Mouse (Mus musculus) hindbrain, embryonic 11.5 days (tissue): ENCODE measurements around the gene M1ap. TPM values are rescaled to one million over a fixed set of nuclear protein-coding genes. Genes with fewer than 3 reads are reported as not detected.

Experiments used
- ATAC-seq: fragments of 200-750 bp; cut with Nextera tagmentation; 2 replicates; pipeline ENCODE4 v1.8.0; 2017; ENCODE audit warnings: mild to moderate bottlenecking, moderate TSS enrichment, moderate library complexity; ENCODE audit not compliant: low FRiP score
- DNase-seq: peaks from one replicate; pipeline ENCODE4 v3.0.0-alpha.2; 2015; ENCODE audit warnings: low spot score
- H3K27ac ChIP-seq: fragments of 300-500 bp; sonication (generic); 2 replicates; pipeline ENCODE4 v1.5.1; 2014; ENCODE audit warnings: mild to moderate bottlenecking, low read depth, low read length
- H3K27me3 ChIP-seq: fragments of 300-500 bp; sonication (generic); 2 replicates; pipeline ENCODE4 v1.6.1; 2014; ENCODE audit warnings: mild to moderate bottlenecking, low read length, moderate library complexity, mixed read lengths; ENCODE audit not compliant: control insufficient read depth, insufficient read depth
- H3K36me3 ChIP-seq: fragments of 300-500 bp; sonication (generic); 2 replicates; pipeline ENCODE4 v1.6.1; 2014; ENCODE audit warnings: mild to moderate bottlenecking, low read length, moderate library complexity, mixed read lengths; ENCODE audit not compliant: control insufficient read depth, insufficient read depth
- H3K4me1 ChIP-seq: fragments of 300-500 bp; sonication (generic); replicated peaks from 2 replicates; pipeline ENCODE4 v1.6.1; 2014; ENCODE audit warnings: low read length, mixed read lengths; ENCODE audit not compliant: control insufficient read depth, insufficient read depth
- H3K4me2 ChIP-seq: fragments of 300-500 bp; sonication (generic); replicated peaks from 2 replicates; pipeline ENCODE4 v1.6.1; 2014; ENCODE audit warnings: mild to moderate bottlenecking, low read depth, low read length
- H3K4me3 ChIP-seq: fragments of 300-500 bp; sonication (generic); 2 replicates; pipeline ENCODE4 v1.5.1; 2014; ENCODE audit warnings: low read depth, low read length
- H3K9ac ChIP-seq: fragments of 300-500 bp; sonication (generic); 2 replicates; pipeline ENCODE4 v1.6.1; 2014; ENCODE audit warnings: low read depth, low read length
- H3K9me3 ChIP-seq: fragments of 300-500 bp; sonication (generic); 2 replicates; pipeline ENCODE4 v1.6.1; 2016; ENCODE audit warnings: low read length; ENCODE audit not compliant: control insufficient read depth
- WGBS: fragments of 180-500 bp; shearing (Covaris S2); extraction: QIAGEN DNeasy Blood & Tissue Kit; methylation state at CpG from one replicate; pipeline ENCODE4 v1.1.7; 2014; 5-methylcytosine and 5-hydroxymethylcytosine counted together
- polyA plus RNA-seq: library from polyadenylated mRNA; unstranded; fragments of >200 nt; fragmentation: Nextera tagmentation; extraction: Ambion mirVana; gene quantifications from 2 replicates; pipeline ENCODE4 v1.2.1, GENCODE M21; 2014

Gene M1ap
- polyA plus RNA-seq, 1 experiment from 2014 or later = not detected

GRCm38 (mm10) chr6:83020121-83020520, 73.4 kb downstream of the M1ap start:
- H3K36me3 ChIP-seq = no peaks in the 10 kb centered on the region
- H3K4me1 ChIP-seq = no peaks in the 10 kb centered on the region
- H3K27ac ChIP-seq = no peak overlapping the region
- no peak overlapping the region for H3K4me2 ChIP-seq
- WGBS = 93% methylated on average over 6 of the region's 6 CpGs
- no peaks in the 10 kb centered on the region for H3K27me3 ChIP-seq
- DNase-seq (no peak), ATAC-seq (no peak)
- no peak overlapping the region for H3K9ac ChIP-seq
- H3K4me3 ChIP-seq = no peak overlapping the region
- H3K9me3 ChIP-seq = no peaks in the 10 kb centered on the region

- ATAC-seq = no peak
- no peak overlapping the region for H3K4me3 ChIP-seq
- H3K27ac ChIP-seq = no peak overlapping the region
- H3K4me2 ChIP-seq = no peak overlapping the region
- no peaks in the 10 kb centered on the region for H3K36me3 ChIP-seq
- H3K9ac ChIP-seq = no peak overlapping the region
- no peaks in the 10 kb centered on the region for H3K27me3 ChIP-seq
- no peaks in the 10 kb centered on the region for H3K4me1 ChIP-seq
- H3K9me3 ChIP-seq = no peaks in the 10 kb centered on the region
- 85% methylated on average over 4 of the region's 4 CpGs for WGBS
- DNase-seq = no peak
These were observed 74.3 kb downstream of the M1ap start for GRCm38 (mm10) chr6:83020836-83021593.

- H3K27me3 ChIP-seq = no peaks in the 10 kb centered on the region
- no peak for ATAC-seq
- no peaks in the 10 kb centered on the region for H3K36me3 ChIP-seq
- 88% methylated on average over 9 of the region's 9 CpGs for WGBS
- H3K9ac ChIP-seq = no peak overlapping the region
- H3K27ac ChIP-seq = no peak overlapping the region
- no peak for DNase-seq
- no peaks in the 10 kb centered on the region for H3K9me3 ChIP-seq
- no peak overlapping the region for H3K4me3 ChIP-seq
- H3K4me1 ChIP-seq = no peaks in the 10 kb centered on the region
- no peak overlapping the region for H3K4me2 ChIP-seq
These were observed 76.3 kb downstream of the M1ap start for GRCm38 (mm10) chr6:83023008-83023407.

GRCm38 (mm10) chr6:83023786-83024185, 77.1 kb downstream of the M1ap start:
- Histone ChIP-seq H3K4me2 (no peak overlapping the region), H3K4me3 (no peak overlapping the region), H3K36me3 (no peaks in the 10 kb centered on the region), H3K9ac (no peak overlapping the region), H3K9me3 (no peaks in the 10 kb centered on the region), H3K27me3 (no peaks in the 10 kb centered on the region), H3K4me1 (no peaks in the 10 kb centered on the region), H3K27ac (no peak overlapping the region)
- 97% methylated on average over 2 of the region's 2 CpGs for WGBS
- ATAC-seq = no peak
- no peak for DNase-seq

DNA sequence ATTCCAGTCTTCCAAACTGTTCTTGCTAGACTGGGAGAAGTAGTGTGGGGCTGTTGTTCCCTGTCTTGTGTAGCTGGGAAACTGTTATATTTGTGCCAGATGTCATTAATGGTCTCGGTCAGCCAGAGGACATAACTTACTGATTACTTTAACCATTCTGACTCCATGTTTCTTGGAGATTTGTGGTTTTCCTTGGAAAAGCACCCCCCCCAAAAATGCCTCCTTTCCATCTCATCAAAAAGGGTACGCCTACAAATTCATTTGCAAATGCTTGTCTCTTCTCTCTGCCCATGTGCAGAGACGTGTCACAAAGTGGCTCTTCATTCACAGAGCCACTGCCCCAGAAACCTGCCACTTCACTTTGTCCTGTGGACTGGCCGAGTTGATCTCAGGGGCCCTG, 77.7 kb downstream of the M1ap start:
- Histone ChIP-seq H3K9me3 (no peaks in the 10 kb centered on the region), H3K4me1 (no peaks in the 10 kb centered on the region), H3K4me3 (no peak overlapping the region), H3K4me2 (no peak overlapping the region), H3K27me3 (0 out of 2 replicates have a peak, but pooled peaks cover 3% of the 10 kb centered on the region), H3K27ac (no peak overlapping the region), H3K9ac (no peak overlapping the region), H3K36me3 (no peaks in the 10 kb centered on the region)
- 67% methylated on average over 4 of the region's 4 CpGs for WGBS
- ATAC-seq = no peak
- no peak for DNase-seq

DNA sequence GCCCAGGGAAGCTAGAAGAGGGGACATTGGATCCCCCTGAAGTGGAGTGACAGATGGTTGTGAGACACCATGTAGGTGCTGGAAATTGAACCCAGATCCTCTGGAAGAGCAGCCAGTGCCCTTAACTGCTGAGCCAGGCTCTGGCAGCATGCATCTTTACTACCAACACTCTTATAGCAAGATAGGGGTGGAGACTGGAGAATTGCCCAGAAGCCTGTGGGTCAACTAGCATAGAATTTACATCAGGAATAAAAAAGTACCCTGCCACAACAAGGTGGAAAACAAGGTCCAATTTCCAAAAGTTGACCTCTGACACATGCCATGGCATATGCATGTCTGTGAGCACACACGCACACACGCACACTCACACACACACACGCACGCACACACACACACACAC, 78.5 kb downstream of the M1ap start:
- H3K4me2 ChIP-seq = no peak overlapping the region
- no peak overlapping the region for H3K4me3 ChIP-seq
- peaks cover 6% of the 10 kb centered on the region for H3K27me3 ChIP-seq
- no peaks in the 10 kb centered on the region for H3K4me1 ChIP-seq
- no peak overlapping the region for H3K9ac ChIP-seq
- ATAC-seq (no peak), DNase-seq (no peak)
- WGBS = 88% methylated on average over 2 of the region's 4 CpGs
- H3K36me3 ChIP-seq = no peaks in the 10 kb centered on the region
- H3K9me3 ChIP-seq = no peaks in the 10 kb centered on the region
- H3K27ac ChIP-seq = no peak overlapping the region

DNA sequence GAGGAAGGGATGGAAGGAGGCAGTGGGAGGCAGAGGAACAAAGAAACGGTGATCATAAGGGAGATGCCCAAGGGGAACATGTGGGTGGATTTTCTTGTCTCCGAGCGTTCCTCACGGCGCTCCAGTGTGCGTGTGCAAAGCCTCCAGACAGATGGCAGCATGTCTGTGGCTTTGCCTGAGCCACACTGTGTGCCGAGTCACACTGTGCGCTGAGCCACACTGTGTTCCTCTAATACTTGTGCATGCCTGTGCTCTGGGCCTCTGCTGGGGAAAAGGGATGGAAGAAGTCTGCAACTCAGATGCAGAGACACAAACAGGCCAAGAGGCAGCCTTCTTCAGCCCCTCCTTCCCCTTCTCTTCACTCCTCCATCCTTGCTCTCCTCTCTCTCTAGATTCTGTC, 80.6 kb downstream of the M1ap start:
- H3K4me3 ChIP-seq = no peak overlapping the region
- no peak overlapping the region for H3K4me2 ChIP-seq
- H3K27me3 ChIP-seq = peaks cover 26% of the 10 kb centered on the region
- no peaks in the 10 kb centered on the region; the same call in 1 of the 2 replicates for H3K4me1 ChIP-seq
- no peaks in the 10 kb centered on the region for H3K36me3 ChIP-seq
- no peak overlapping the region for H3K27ac ChIP-seq
- ATAC-seq (no peak), DNase-seq (no peak)
- no peaks in the 10 kb centered on the region for H3K9me3 ChIP-seq
- no peak overlapping the region for H3K9ac ChIP-seq
- whole genome bisulfite sequencing = 66% methylated on average over 8 of the region's 8 CpGs

DNA sequence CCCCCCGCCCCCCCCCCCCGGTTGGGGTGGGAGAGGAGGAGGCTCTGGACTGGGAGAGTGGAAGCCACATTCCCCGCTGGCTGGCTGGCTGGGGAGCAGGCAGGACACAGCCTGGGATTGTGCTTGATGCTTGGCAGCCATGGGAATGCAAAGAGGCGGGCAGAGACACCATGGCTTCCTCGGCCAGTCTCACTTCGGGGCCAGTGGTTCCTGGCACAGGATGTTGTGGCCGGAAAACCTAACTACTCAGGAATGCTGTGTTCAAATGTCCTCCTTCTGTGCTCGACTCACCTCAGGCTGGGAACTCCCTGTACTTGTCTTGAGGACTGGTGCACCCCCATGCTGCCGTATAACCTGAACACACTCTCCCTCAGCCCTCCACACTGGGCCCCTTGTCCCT, 81.0 kb downstream of the M1ap start:
- H3K9me3 ChIP-seq = no peaks in the 10 kb centered on the region
- H3K36me3 ChIP-seq = no peaks in the 10 kb centered on the region
- WGBS = 74% methylated on average over 6 of the region's 9 CpGs
- peaks cover 30% of the 10 kb centered on the region for H3K27me3 ChIP-seq
- ATAC-seq = no peak
- DNase-seq = no peak
- no peaks in the 10 kb centered on the region; the same call in 1 of the 2 replicates for H3K4me1 ChIP-seq
- no peak overlapping the region for H3K9ac ChIP-seq
- H3K27ac ChIP-seq = no peak overlapping the region
- no peak overlapping the region for H3K4me3 ChIP-seq
- no peak overlapping the region for H3K4me2 ChIP-seq

DNA sequence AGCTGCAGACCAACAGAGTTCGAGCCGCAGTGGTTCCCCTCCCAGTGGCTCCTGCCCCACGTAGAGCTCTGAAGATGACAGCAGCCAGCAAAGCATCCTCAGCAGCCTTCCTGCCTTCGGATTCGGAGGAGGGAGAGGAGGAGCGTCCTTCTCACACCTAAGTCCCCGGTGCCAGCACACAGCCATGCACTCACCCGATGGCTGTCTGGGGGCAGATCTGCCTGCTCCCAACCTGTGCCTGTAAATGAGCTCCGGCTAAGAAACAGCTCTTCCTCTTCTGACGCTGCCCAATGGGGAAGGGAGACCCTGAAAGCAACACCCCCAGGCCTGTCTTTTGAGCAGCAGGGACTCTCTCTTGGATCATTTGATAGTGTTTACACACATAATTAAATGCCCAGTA, 83.1 kb downstream of the M1ap start:
- no peak for ATAC-seq
- no peak overlapping the region for H3K9ac ChIP-seq
- 24% methylated on average over 10 of the region's 10 CpGs for WGBS
- H3K27me3 ChIP-seq = peaks cover 36% of the 10 kb centered on the region
- peaks cover 3% of the 10 kb centered on the region; the same call in 1 of the 2 replicates for H3K4me1 ChIP-seq
- no peak overlapping the region for H3K4me2 ChIP-seq
- DNase-seq = no peak
- no peak overlapping the region for H3K27ac ChIP-seq
- H3K9me3 ChIP-seq = no peaks in the 10 kb centered on the region
- H3K36me3 ChIP-seq = no peaks in the 10 kb centered on the region
- H3K4me3 ChIP-seq = no peak overlapping the region
